ENCODE assay signal across 16 mouse cellular contexts in the genomic region with DNA sequence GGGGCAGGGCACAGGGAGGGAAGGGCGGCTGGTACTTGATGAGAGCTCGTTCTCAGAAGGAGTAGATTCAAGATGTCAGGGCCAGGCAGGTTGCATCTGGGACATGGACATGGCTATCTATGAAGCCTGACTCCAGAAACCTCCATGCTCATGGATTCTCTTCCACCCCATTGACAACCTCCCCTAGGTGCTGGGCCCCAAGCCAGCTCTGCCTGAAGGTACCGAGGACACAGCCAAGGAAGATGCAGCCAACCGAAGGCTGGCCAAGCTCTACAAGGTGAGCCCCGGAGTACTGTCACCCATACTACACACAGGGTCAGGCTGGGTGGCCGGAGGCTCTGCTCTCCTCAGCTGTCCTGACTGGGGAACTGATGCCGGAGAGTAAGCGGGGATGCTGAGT.
"Had no signal": no experiment of that assay in that cellular context is flagged by ENCODE, and none has a peak within 500 bp of the region (broad histone marks: within the 10 kb centered on the region; RNA-seq: fewer than 3 reads in every experiment).

No protein-coding gene starts in this region.

- H3K36me3 ChIP-seq: neural tube, embryonic 13.5 days had no signal

- H3K9ac ChIP-seq: limb, embryonic 13.5 days; liver, embryonic 14.5 days; neural tube, embryonic 13.5 days had no signal

- H3K4me1 ChIP-seq: neural tube, embryonic 13.5 days had no signal

- H3K27me3 ChIP-seq: limb, embryonic 13.5 days; neural tube, embryonic 13.5 days had no signal

- H3K4me3 ChIP-seq: layer of hippocampus, adult 2 months; limb, embryonic 13.5 days; neural tube, embryonic 13.5 days had no signal

- H3K27ac ChIP-seq: layer of hippocampus, adult 2 months; limb, embryonic 13.5 days; liver, embryonic 14.5 days; neural tube, embryonic 13.5 days had no signal

- DNase-seq: kidney, postnatal 10 days; kidney, postnatal 4 days; left cerebral cortex, postnatal 4 days; lung, adult 18-20 months; lung, postnatal 4 days; retina, postnatal 1 day; right cerebral cortex, postnatal 4 days; spleen, adult 18-20 months; thymus, adult 18-20 months; thymus, postnatal 14 days had no signal

- H3K9me3 ChIP-seq: limb, embryonic 13.5 days; neural tube, embryonic 13.5 days had no signal

- H3K4me2 ChIP-seq: limb, embryonic 13.5 days; midbrain, embryonic 11.5 days; neural tube, embryonic 13.5 days had no signal

- ATAC-seq: midbrain, embryonic 16.5 days had no signal
